Mouse (Mus musculus) activated CD4-positive, CD25-positive, alpha-beta regulatory T cell, adult 4 months (primary cell): ENCODE measurements around the gene Pde6d. TPM values are rescaled to one million over a fixed set of nuclear protein-coding genes. Genes with fewer than 3 reads are reported as not detected.

ENCODE experiments used
- ATAC-seq: one replicate; pipeline ENCODE4 v1.8.0; 2017
- polyA plus RNA-seq, 2 experiments: library from polyadenylated mRNA; unstranded; fragments of 100-300 nt; shearing (Covaris generic); gene quantifications; one replicate each; pipeline ENCODE4 v1.2.1; 2017

Gene Pde6d
- polyA plus RNA-seq, 2 experiments from 2014 or later, result 17.1 to 22.3 TPM

- no peak for ATAC-seq
Observed at GRCm38 (mm10) chr1:86502221-86503048, 80.0 kb downstream of the Pde6d start.

- ATAC-seq, result peak; percentile 20
Observed at GRCm38 (mm10) chr1:86501559-86501958, 80.9 kb downstream of the Pde6d start.

- ATAC-seq, result peak; percentile 5
Observed at GRCm38 (mm10) chr1:86501114-86501532, 81.3 kb downstream of the Pde6d start.

GRCm38 (mm10) chr1:86500681-86501080, 81.7 kb downstream of the Pde6d start:
- ATAC-seq, result no peak

GRCm38 (mm10) chr1:86499903-86500302, 82.5 kb downstream of the Pde6d start:
- no peak for ATAC-seq

GRCm38 (mm10) chr1:86498611-86499010, 83.8 kb downstream of the Pde6d start:
- ATAC-seq, result no peak

GRCm38 (mm10) chr1:86497986-86498385, 84.4 kb downstream of the Pde6d start:
- ATAC-seq, result no peak

GRCm38 (mm10) chr1:86497361-86497760, 85.1 kb downstream of the Pde6d start:
- ATAC-seq, result no peak

- no peak for ATAC-seq
Observed at GRCm38 (mm10) chr1:86496340-86496739, 86.1 kb downstream of the Pde6d start.

GRCm38 (mm10) chr1:86493783-86494182, 88.6 kb downstream of the Pde6d start:
- no peak for ATAC-seq

Other genes with a start within 250 kb of the Pde6d start
- gene Ncl, start 223.2 kb downstream of the Pde6d start, polyA plus RNA-seq, result 100 to 1,000 TPM; 383 to 392 TPM
- 1 to 10 TPM in 1 of 2 experiments, under 1 TPM in 1; 0.38 to 3.9 TPM for gene Nmur1, start 156.4 kb downstream of the Pde6d start, polyA plus RNA-seq
- not detected for gene Tex44, start 156.3 kb downstream of the Pde6d start, polyA plus RNA-seq
- gene Ptma, start 55.9 kb downstream of the Pde6d start, polyA plus RNA-seq, result 1,000 to 10,000 TPM; 2,967 to 3,416 TPM
- 10 to 100 TPM; 13.9 to 18.2 TPM for gene Cops7b, start 275 bp upstream of the Pde6d start, polyA plus RNA-seq
- not detected for gene Nppc, start 87.9 kb upstream of the Pde6d start, polyA plus RNA-seq
- gene Dis3l2, start 121.2 kb upstream of the Pde6d start, polyA plus RNA-seq, result 10 to 100 TPM; 18.9 to 20.4 TPM